Mouse (Mus musculus) T-helper 2 cell (primary cell): ENCODE data around the gene Ucn2.

Experiments
- in situ Hi-C: fragments of 300-600 bp; cut with MboI, MseI; formaldehyde crosslinking; loops from one replicate; pipeline ENCODE4 v1.15.1; 2025; ENCODE audit warnings: high pct_unique_total_duplicates

Gene Ucn2

GRCm38 (mm10) chr9:108985710-108986109 is at the start of gene Ucn2:
Gene Ucn2, plus strand, starts transcription at chr9:108986010.
- in situ Hi-C loops: loop anchor here (10.0 kb wide), 1 partner anchor 1831 kb away; no protein-coding TSS in a partner anchor

GRCm38 (mm10) chr9:108936418-108937364 is 49.1 kb upstream of the Ucn2 start, which contains the start of gene Uqcrc1:
Gene Uqcrc1, plus strand, starts transcription at chr9:108936633.
- in situ Hi-C loops: loop anchor here (10.0 kb wide), 1 partner anchor 1022 kb away; no protein-coding TSS in a partner anchor

GRCm38 (mm10) chr9:108945111-108945510 is 40.7 kb upstream of the Ucn2 start:
- in situ Hi-C loops: no loop called here

GRCm38 (mm10) chr9:108945608-108946007 is 40.2 kb upstream of the Ucn2 start:
- in situ Hi-C loops: no loop called here

- in situ Hi-C loops: no loop called here
Observed at GRCm38 (mm10) chr9:108949231-108949966, 36.4 kb upstream of the Ucn2 start.

GRCm38 (mm10) chr9:108949967-108950728 is 35.7 kb upstream of the Ucn2 start:
- in situ Hi-C loops: loop anchor here (25.0 kb wide), 2 partner anchors 538 to 1137 kb away; no protein-coding TSS in a partner anchor

GRCm38 (mm10) chr9:108953081-108953636 is 32.7 kb upstream of the Ucn2 start, which contains the start of gene Col7a1:
Gene Col7a1, plus strand, starts transcription at chr9:108953586.
- in situ Hi-C loops: loop anchor here (25.0 kb wide), 2 partner anchors 541 to 1134 kb away; no protein-coding TSS in a partner anchor

GRCm38 (mm10) chr9:108955241-108955640 is 30.6 kb upstream of the Ucn2 start:
- in situ Hi-C loops: loop anchor here (25.0 kb wide), 2 partner anchors 543 to 1132 kb away; no protein-coding TSS in a partner anchor

- in situ Hi-C loops: loop anchor here (25.0 kb wide), 2 partner anchors 544 to 1131 kb away; no protein-coding TSS in a partner anchor
Observed at GRCm38 (mm10) chr9:108955846-108956245, 30.0 kb upstream of the Ucn2 start.

- in situ Hi-C loops: loop anchor here (25.0 kb wide), 2 partner anchors 551 to 1124 kb away; no protein-coding TSS in a partner anchor
Observed at GRCm38 (mm10) chr9:108963577-108963976, 22.2 kb upstream of the Ucn2 start.

- in situ Hi-C loops: loop anchor here (25.0 kb wide), 2 partner anchors 552 to 1123 kb away; no protein-coding TSS in a partner anchor
Observed at GRCm38 (mm10) chr9:108964338-108964737, 21.5 kb upstream of the Ucn2 start.

GRCm38 (mm10) chr9:108970623-108971022 is 15.2 kb upstream of the Ucn2 start:
- in situ Hi-C loops: loop anchor here (25.0 kb wide), 2 partner anchors 558 to 1117 kb away; no protein-coding TSS in a partner anchor

- in situ Hi-C loops: no loop called here
Observed at GRCm38 (mm10) chr9:108976483-108976882, 9.3 kb upstream of the Ucn2 start.

GRCm38 (mm10) chr9:108977966-108978365 is 7.8 kb upstream of the Ucn2 start:
- in situ Hi-C loops: no loop called here

GRCm38 (mm10) chr9:108982498-108982897 is 3.3 kb upstream of the Ucn2 start:
- in situ Hi-C loops: loop anchor here (10.0 kb wide), 1 partner anchor 1828 kb away; no protein-coding TSS in a partner anchor

- in situ Hi-C loops: loop anchor here (10.0 kb wide), 1 partner anchor 1828 kb away; no protein-coding TSS in a partner anchor
Observed at GRCm38 (mm10) chr9:108983209-108983608, 2.6 kb upstream of the Ucn2 start.

GRCm38 (mm10) chr9:108987704-108988350 is 2.0 kb downstream of the Ucn2 start:
- in situ Hi-C loops: loop anchor here (10.0 kb wide), 1 partner anchor 1833 kb away; no protein-coding TSS in a partner anchor

GRCm38 (mm10) chr9:108989802-108990461 is 4.1 kb downstream of the Ucn2 start:
- in situ Hi-C loops: loop anchor here (10.0 kb wide), 1 partner anchor 1835 kb away; no protein-coding TSS in a partner anchor

GRCm38 (mm10) chr9:108990462-108990820 is 4.6 kb downstream of the Ucn2 start:
- in situ Hi-C loops: no loop called here
